Mouse (Mus musculus): ENCODE results near the gene Yme1l1. TPM values are rescaled to one million over a fixed set of nuclear protein-coding genes. Genes with fewer than 3 reads are reported as not detected.

Yme1l1 gene
- polyA plus RNA-seq (2012; rRNA removed): 8.0 and 8.3 TPM in 2 replicates

DNA sequence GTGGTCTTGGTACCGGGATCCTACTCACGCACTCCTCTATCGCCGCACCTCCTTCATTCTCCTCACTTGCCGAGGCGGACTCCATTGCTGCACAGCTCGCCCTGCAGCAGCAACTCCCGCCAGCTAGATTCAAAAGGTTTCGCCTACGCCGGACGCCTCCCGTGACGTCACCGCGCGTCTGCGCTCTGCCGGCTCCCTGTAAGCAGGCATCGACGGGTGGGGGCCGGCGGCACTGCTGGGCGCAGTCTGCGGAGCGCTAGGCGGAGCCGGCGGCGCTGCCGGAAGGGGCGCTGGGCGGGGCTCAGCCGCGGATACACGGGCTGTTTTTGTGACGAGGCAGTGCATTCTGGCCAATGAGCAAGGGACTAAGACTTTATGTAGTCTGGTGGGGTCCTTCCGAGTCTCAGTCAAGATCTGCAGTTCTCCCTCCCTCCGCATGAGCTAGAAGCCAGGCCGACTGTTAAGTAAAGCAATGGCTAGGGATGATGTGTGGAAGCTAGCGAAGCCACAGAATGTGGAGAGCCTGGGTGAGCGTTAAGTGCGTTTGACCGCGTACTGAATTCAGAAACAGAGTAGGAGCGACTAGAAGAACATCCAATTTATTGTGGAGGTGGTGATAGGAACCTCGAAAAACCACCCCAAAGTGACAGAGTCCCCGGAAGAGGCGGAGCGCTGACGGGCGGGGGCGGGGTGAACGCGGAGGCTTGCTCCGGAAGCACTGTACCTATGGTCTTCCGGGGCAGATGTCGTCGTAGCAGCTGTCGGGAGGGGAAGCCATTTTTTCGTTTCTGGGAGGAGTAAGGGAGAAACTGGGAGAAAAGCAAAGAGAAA is at the start of gene Yme1l1, which contains the start of gene Mastl:
Gene Yme1l1, plus strand, starts transcription at position 593 of the 831 bp plus-strand sequence.
Gene Mastl, minus strand, starts transcription at position 248 of the 831 bp plus-strand sequence.
- DNase-seq (ENCODE audit: low read depth): peak; percentile 52

DNA sequence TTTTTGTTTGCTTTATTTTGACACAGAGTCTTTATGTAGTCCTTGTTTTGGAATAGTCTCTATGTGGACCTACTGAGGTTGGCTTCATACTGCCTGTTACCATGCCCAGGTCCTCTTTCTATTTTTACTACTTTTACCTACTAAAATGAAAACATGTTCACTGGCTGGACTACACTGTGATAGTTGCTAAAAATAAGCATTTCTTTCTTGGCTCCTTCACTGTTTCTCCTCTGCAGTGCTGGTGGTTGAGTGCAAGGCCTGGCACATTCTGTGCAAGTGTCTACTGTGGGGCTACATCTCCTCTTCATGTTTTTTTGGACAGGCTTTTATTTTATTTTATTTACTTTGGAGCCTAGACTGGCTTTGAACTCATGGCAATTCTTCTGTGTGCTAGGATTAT is 36.6 kb upstream of the Yme1l1 start:
- DNase-seq (ENCODE audit: low read depth): no peak

DNA sequence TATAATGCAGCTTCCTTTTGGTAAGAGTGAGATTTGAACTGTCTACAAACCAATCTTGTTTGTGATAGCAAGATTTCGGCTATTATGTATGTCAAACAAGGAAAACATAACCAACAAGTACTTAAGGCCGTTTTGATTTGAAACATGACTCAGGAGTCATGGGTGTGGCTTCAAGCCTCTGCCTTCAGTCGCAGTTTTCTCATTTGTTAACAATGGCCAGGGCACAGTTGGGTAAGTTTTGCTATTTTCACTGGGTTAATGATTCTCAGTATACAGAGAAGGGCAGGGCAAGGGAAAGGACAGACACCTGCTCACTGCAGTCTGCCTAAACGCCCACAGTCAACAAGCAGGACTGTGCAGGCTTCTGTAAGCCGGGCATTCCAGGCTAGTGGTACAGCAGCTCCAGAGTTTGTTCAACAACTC is 959 bp upstream of the Yme1l1 start:
- DNase-seq (ENCODE audit: low read depth): no peak

DNA sequence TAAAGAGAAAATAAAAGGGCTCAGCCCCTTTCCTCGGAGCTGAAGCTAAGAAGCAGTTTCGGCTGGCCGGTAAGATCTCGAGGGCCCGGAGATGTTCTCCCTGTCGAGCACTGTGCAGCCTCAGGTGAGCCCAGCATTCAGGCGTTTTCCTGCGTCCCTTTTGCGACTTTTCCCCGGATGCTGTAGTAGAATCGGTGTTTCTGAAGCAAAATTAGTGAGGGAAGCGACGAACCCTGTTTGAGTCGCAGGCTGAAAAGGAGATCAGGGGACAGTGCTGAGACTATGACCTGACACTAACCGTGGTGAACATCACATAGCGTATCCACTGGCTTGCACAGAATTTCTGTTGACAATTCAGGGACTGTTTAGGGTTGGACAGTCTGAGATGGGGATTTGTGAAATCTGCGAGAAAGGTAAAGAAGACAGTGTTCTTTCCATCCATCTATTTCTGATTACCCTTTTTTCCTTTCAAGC is 476 bp downstream of the Yme1l1 start:
- DNase-seq (ENCODE audit: low read depth): no peak

DNA sequence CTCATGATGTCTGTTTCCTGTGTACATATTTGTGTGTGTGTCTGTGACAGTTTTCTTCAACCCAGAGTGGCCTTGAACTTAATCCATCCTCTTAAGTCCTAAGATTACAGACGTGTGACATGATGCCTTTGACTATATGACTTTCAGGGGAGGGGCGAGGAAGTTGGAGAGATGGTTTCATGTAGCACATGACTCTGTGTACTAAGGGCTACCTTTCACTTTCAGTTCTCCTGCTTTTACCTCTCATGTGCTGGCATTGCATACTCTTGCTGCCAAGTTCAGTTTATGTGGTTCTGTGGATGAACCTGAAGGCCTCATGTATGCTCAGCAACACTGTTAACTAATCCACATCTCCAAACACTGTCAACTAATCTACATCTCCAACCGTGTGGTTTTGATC is 16.1 kb downstream of the Yme1l1 start:
- DNase-seq (ENCODE audit: low read depth): no peak

DNA sequence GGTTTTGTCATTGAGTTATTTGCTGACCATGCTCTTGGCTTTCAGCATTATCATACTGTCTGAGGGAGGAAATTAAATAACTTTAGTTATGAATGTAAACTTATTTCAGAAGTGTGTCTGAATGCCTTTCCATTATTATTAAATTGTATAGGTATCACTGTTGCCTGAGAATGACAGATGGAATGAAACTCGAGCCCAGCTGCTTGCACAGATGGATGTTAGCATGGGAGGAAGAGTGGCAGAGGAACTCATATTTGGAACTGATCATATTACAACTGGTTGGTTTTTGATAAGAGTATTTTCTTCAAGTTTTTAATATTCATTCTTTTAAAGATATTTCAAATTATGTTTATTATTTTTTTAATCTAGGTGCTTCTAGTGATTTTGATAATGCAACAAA is 38.2 kb downstream of the Yme1l1 start:
- no peak for DNase-seq (ENCODE audit: low read depth)

DNA sequence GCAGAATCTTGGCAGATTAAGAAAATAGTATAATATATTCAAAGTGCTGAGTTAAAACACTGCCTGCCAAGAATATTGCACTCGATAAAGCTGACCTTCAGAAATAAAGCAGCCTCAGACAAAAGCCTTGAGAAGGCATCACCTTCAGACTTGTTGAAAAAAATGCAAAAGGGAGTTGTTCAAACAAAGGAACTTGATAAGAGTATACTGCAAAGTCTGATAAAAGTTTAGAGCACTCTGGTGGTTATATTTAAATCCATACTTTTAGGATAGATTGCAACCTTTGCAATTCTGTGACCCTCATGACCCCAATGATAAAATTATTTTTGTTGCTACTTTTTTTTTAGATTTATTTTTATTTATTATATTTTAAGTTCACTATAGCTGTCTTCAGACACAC is 44.9 kb downstream of the Yme1l1 start:
- DNase-seq (ENCODE audit: low read depth): no peak

DNA sequence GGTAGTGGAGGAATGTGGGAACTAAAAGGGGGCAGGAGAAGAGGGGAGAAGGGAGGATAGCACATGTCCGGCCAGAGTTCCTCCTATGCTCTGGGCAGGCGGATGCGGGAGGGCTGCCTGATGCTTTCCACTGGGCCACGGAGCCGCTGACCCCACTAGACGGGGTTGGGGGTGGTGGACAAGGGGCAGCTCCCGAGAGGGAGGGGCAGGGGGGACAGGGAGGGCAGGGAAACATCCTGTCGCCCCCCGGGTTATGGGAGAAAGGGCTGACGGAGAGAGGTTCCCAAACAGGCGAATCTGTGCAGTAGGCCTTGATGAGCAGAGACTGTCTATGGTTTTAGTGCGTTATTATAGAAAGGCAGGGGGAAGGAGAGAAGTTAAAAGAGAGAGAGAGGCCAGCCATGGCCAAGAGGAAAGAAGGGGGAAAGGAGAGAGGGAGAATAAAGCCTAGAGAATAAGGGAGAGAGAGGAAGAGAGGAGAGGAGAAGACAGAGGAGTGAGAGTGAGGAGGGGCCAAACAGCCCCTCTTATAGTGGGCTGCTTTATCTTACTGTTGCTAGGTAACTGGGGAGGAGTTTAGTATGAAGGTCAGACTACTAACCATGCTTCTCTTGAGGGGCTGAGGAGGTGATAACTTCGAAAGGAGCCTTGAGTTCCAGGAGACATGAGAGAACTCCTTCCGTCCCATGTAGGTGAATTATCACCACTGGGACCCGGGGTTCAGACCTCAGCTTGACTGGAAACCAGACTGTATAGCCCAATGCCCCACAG is 46.9 kb downstream of the Yme1l1 start:
- no peak for DNase-seq (ENCODE audit: low read depth)

DNA sequence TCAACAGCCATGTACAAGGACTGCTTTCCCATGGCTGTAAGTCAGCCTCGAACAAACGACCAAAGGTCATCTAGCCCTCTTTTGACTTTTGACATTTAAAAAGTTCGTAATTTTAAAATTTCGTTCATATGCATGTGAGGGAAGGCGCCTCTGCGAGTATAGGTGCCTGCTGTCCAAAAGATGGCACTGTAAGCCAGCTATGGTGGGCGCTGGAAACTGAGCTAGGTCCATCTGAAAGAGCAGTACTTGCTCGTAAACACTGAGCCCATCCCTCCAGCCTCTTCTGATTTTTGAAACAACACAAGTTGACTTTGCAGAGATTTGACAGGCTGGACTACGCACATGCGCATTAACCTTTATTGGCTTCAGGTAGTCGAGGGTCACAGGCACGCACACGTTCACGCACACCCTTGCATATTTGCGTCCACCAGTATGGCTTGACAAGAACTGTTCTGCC is 50.9 kb downstream of the Yme1l1 start, which contains the start of gene 4931423N10Rik:
Gene 4931423N10Rik, plus strand, starts transcription at position 407 of the 457 bp plus-strand sequence.
- no peak for DNase-seq (ENCODE audit: low read depth)

DNA sequence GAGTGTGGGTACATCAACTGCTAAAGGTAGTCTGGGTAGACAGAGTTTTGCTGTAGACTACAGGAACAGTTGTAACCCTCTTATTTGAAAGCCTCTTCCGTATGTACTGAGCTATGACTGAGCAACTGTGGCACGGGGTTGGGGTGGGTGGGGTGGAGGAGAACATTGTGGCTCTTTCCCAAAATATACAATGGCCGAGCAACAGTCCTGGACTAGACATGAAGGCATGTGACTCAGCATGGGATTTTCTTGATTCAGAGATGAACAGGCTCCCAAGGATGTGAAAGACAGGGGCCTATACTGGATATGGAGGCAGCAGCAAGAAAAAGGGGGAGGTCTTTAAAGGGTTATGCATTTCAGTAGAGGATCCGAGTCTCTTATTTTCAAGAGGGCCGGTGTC is 57.5 kb downstream of the Yme1l1 start:
- DNase-seq (ENCODE audit: low read depth): no peak

DNA sequence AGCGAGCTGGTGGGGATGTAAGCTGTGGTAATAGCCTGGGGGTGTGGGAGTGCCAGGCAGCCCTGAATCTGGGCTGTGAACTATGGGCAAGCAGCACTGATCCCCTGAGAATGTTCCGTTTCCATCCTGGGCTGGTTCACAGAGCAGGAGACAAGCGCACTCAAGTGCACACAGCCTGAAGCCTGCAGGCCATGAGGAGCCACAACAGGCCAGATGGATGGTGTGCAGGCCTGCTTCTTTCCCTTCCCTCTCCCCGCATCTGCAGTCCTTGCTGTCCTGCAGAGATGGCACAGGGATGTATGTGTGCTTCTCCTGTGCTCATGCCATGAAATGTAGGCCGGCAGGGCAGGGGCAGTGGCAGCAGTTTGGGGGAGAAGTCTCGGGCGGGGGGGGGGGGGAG is 69.0 kb downstream of the Yme1l1 start:
- no peak for DNase-seq (ENCODE audit: low read depth)

DNA sequence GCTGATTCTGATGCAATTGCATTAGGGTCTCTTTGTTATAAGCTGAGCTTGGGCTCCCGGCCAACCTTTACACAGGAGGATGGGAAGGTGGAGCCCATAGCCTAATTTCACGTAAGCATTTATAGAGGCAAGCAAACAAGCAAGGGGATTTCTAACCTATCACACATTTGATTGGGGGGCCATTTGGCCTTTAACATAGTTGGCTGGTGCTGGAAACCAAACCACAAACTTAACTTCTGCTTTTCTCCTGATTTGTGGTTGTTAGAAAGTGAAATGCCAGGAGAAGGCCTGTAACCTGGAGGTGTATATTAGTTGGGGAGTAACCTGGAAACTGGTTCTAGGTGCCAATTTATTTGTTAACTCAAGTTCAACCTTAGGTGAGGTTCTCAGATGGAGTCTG is 72.3 kb downstream of the Yme1l1 start:
- no peak for DNase-seq (ENCODE audit: low read depth)

DNA sequence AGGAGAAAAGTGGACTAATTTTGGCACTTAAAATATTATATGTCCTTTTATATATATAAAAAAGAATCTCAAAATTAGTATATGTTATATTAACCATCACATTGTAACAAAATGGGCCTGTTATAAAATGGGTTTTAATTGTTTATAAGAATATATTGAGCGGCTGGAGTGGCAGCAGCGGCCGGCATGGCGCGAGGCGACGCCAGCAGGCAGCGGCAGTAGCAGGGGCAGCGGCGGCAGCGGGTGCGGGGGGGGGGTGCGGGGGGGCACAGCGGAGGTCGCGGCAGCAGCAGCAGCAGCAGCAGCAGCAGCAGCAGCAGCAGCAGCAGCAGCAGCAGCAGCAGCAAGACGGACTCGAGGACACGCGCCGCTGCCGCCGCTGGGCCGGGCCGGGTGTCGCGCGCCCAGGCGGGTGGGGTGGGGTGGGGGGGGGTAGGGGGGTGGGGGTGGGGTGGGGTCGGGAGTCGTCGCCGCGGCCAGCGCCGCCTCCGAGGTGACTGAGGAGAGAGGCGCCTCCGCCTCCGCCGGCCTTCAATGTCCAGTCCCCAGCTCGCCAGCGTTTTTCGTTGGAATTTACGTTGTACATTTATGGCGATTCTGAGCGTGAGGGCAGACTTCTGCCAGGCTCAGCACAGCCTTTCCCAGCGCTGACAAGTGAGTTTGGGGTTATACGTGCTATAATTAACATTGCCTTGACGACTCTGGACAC is 78.0 kb downstream of the Yme1l1 start:
- no peak for DNase-seq (ENCODE audit: low read depth)

Other genes with a start within 250 kb of the Yme1l1 start
- gene Abi1, start 116.1 kb upstream of the Yme1l1 start, polyA plus RNA-seq (2012; rRNA removed): 92.9 and 93.3 TPM in 2 replicates
- gene Acbd5, start 88.2 kb upstream of the Yme1l1 start, polyA plus RNA-seq (2012; rRNA removed): 7.5 and 14.0 TPM in 2 replicates
- gene Mastl, start 345 bp upstream of the Yme1l1 start, polyA plus RNA-seq (2012; rRNA removed): 0.31 and 0.36 TPM in 2 replicates
- 0.08 TPM in 1 of 2 replicates, not detected in the other for gene 4931423N10Rik, start 51.1 kb downstream of the Yme1l1 start, polyA plus RNA-seq (2012; rRNA removed)
- gene Nxph2, start 164.9 kb downstream of the Yme1l1 start, polyA plus RNA-seq (2012; rRNA removed): not detected in 2 replicates